In genomic region chr9:123529392-123530157, GRCm38 (mm10) we compare ENCODE assay signal across 8 mouse cellular contexts. TPM values are rescaled to one million over a fixed set of nuclear protein-coding genes. Genes with fewer than 3 reads are reported as not detected.
DNase-seq lines count a peak whose midpoint lies in the region; ATAC-seq and TF ChIP-seq lines count a peak whose summit lies in the region.

Gene Sacm1l (plus strand): TSS chr9:123529759.

- H3K9ac ChIP-seq in kidney, embryonic 14.5 days (ENCODE audit: low read depth, low read length) = peak within 1 kb of the TSS; percentile 95
- peak within 1 kb of the TSS; percentile 93 for H3K9ac ChIP-seq in limb, embryonic 15.5 days

- H3K9me3 ChIP-seq in kidney, embryonic 14.5 days (ENCODE audit: control insufficient read depth, low read length) = no peaks in the 10 kb centered on the region
- no peaks in the 10 kb centered on the region for H3K9me3 ChIP-seq in limb, embryonic 15.5 days

- peaks cover 7% of the 10 kb centered on the region for H3K4me1 ChIP-seq in bone marrow macrophage, adult 2 months (ENCODE audit: control insufficient read depth, insufficient read depth, low read length)
- H3K4me1 ChIP-seq in embryonic fibroblast, embryonic 13.5 days (ENCODE audit: control insufficient read depth, insufficient read depth, low read length) = peaks cover 2% of the 10 kb centered on the region; the same call in 1 of the 2 replicates
- peaks cover 19% of the 10 kb centered on the region for H3K4me1 ChIP-seq in kidney, embryonic 14.5 days (ENCODE audit: control insufficient read depth, insufficient read depth, low read length)
- peaks cover 24% of the 10 kb centered on the region for H3K4me1 ChIP-seq in limb, embryonic 15.5 days

- H3K4me3 ChIP-seq in bone marrow macrophage, adult 2 months (ENCODE audit: insufficient read depth, low read length) = peak within 1 kb of the TSS; percentile 90
- peak within 1 kb of the TSS; percentile 83 for H3K4me3 ChIP-seq in embryonic fibroblast, embryonic 13.5 days (ENCODE audit: insufficient read depth, low read length)
- peak within 1 kb of the TSS; percentile 96 for H3K4me3 ChIP-seq in kidney, embryonic 14.5 days (ENCODE audit: low read length)
- peak within 1 kb of the TSS; percentile 98 for H3K4me3 ChIP-seq in limb, embryonic 15.5 days

- TF ChIP-seq POLR2A in bone marrow macrophage, adult 2 months (IDR thresholded peaks at IDR 0.05; ENCODE audit: borderline replicate concordance, low read depth, low read length) = no peak; the same call in 1 of the 2 replicates
- peak; percentile 79 for TF ChIP-seq POLR2A in embryonic fibroblast, embryonic 13.5 days (IDR thresholded peaks at IDR 0.05; ENCODE audit: low read depth, low read length)

- TF ChIP-seq CTCF in bone marrow macrophage, adult 2 months (IDR thresholded peaks at IDR 0.05; ENCODE audit: low read depth, low read length) = no peak
- TF ChIP-seq CTCF in embryonic fibroblast, embryonic 13.5 days (IDR thresholded peaks at IDR 0.05; ENCODE audit: borderline replicate concordance, insufficient read depth, low read length) = no peak

- no peaks in the 10 kb centered on the region for H3K36me3 ChIP-seq in kidney, embryonic 14.5 days (ENCODE audit: control insufficient read depth, insufficient read depth, low read length)
- H3K36me3 ChIP-seq in limb, embryonic 15.5 days = no peaks in the 10 kb centered on the region

- ATAC-seq in kidney, embryonic 14.5 days (ENCODE audit: low FRiP score, low TSS enrichment) = peak; percentile 99
- peak; percentile 100 for ATAC-seq in limb, embryonic 15.5 days (ENCODE audit: insufficient number of reproducible peaks, low FRiP score, low TSS enrichment, low read depth)

- WGBS in kidney, embryonic 14.5 days = under 1% methylated on average over 70 of the region's 79 CpGs
- under 1% methylated on average over 78 of the region's 79 CpGs for WGBS in limb, embryonic 15.5 days

- peak within 1 kb of the TSS; percentile 77 for H3K27ac ChIP-seq in bone marrow macrophage, adult 2 months (ENCODE audit: insufficient read depth, low read depth, low read length)
- peak within 1 kb of the TSS; percentile 73 for H3K27ac ChIP-seq in embryonic fibroblast, embryonic 13.5 days (ENCODE audit: insufficient read depth, low read length)
- H3K27ac ChIP-seq in kidney, embryonic 14.5 days (ENCODE audit: low read depth, low read length) = peak within 1 kb of the TSS; percentile 95
- peak within 1 kb of the TSS; percentile 95 for H3K27ac ChIP-seq in limb, embryonic 15.5 days

- H3K4me2 ChIP-seq in kidney, embryonic 14.5 days (replicated peaks; ENCODE audit: low read depth, low read length) = peak within 1 kb of the TSS; percentile 71
- H3K4me2 ChIP-seq in limb, embryonic 15.5 days = peak within 1 kb of the TSS; percentile 56

- peak; percentile 99 for DNase-seq in A20 (ENCODE audit: low read depth, low spot score)
- peak; percentile 99 for DNase-seq in heart, adult 9 months (ENCODE audit: low spot score in 2 of 2)
- DNase-seq in monocyte, adult 2 months (ENCODE audit: low read depth in 1 of 2, low spot score in 2 of 2) = peak; percentile 94 to 96
- peak; percentile 98 to 99 for DNase-seq in spleen, postnatal 36 days (ENCODE audit: low spot score in 2 of 2)

- H3K27me3 ChIP-seq in kidney, embryonic 14.5 days (ENCODE audit: control insufficient read depth, insufficient read depth, low read length) = no peaks in the 10 kb centered on the region
- no peaks in the 10 kb centered on the region for H3K27me3 ChIP-seq in limb, embryonic 15.5 days

RNA-seq across cellular contexts. Expression of gene Sacm1l, which starts in this region (rescaled TPM):
- 34.8 and 37.9 TPM in 2 replicates for polyA plus RNA-seq in bone marrow macrophage, adult 2 months (2012; ENCODE audit: insufficient read depth, insufficient read length, missing spikeins)
- 58.0 and 65.2 TPM in 2 replicates for polyA plus RNA-seq in embryonic fibroblast, embryonic 13.5 days (2011; ENCODE audit: insufficient read length, low read depth, missing spikeins)
- 37.5 and 56.3 TPM in 2 replicates for polyA plus RNA-seq in kidney, embryonic 14.5 days (2014; fragmentation: Nextera tagmentation; extraction: Ambion mirVana)
- polyA plus RNA-seq in limb, embryonic 15.5 days (2015; fragmentation: Nextera tagmentation; extraction: Ambion mirVana) = 51.9 and 55.8 TPM in 2 replicates

Comparison
In these comparisons a context has a peak if more than half of its experiments do, and no peak if none do; other contexts are left out.
1. Peak in every context shown above with its lines: DNase-seq, ATAC-seq, H3K4me3 ChIP-seq and H3K27ac ChIP-seq.